Comparison of ENCODE assay signal across 22 mouse cellular contexts in genomic region chr7:67342067-67342625, GRCm38 (mm10). TPM values are rescaled to one million over a fixed set of nuclear protein-coding genes. Genes with fewer than 3 reads are reported as not detected.
A peak's percentile ranks its signal among the peaks of the same experiment; 100 is the strongest.
DNase-seq lines count a peak whose midpoint lies in the region; ATAC-seq and TF ChIP-seq lines count a peak whose summit lies in the region.
"Had no signal": no experiment of that assay in that cellular context is flagged by ENCODE, and none has a peak within 500 bp of the region (broad histone marks: within the 10 kb centered on the region; RNA-seq: fewer than 3 reads in every experiment).

No protein-coding gene starts in this region.

- no peak overlapping the region for H3K27ac ChIP-seq in liver, adult 2 months (replicated peaks; ENCODE audit: insufficient read depth, low read depth, low read length)
- no peak overlapping the region for H3K27ac ChIP-seq in liver, embryonic 11.5 days (ENCODE audit: low read depth, low read length)
- H3K27ac ChIP-seq: embryonic facial prominence, embryonic 15.5 days; heart, embryonic 13.5 days; hindbrain, embryonic 14.5 days; intestine, embryonic 15.5 days; kidney, embryonic 15.5 days; limb, embryonic 12.5 days; midbrain, embryonic 10.5 days had no signal

- no peak for TF ChIP-seq CTCF in liver, adult 2 months (IDR thresholded peaks at IDR 0.05; ENCODE audit: low read depth, low read length)

- H3K79me2 ChIP-seq in liver, adult 2 months (ENCODE audit: control insufficient read depth, insufficient read depth, low read length) = peaks cover 17% of the 10 kb centered on the region; the same call in 1 of the 2 replicates

- H3K4me1 ChIP-seq in liver, adult 2 months (ENCODE audit: control insufficient read depth, insufficient read depth, low read length) = no peaks in the 10 kb centered on the region
- H3K4me1 ChIP-seq in liver, embryonic 11.5 days (replicated peaks; ENCODE audit: control insufficient read depth, insufficient read depth, low read length) = peaks cover 2% of the 10 kb centered on the region; the same call in 1 of the 2 replicates
- H3K4me1 ChIP-seq: embryonic facial prominence, embryonic 15.5 days; intestine, embryonic 15.5 days; kidney, embryonic 15.5 days; limb, embryonic 12.5 days; midbrain, embryonic 10.5 days had no signal

- intact Hi-C loops in heart, postnatal 36 days (cut with DNase I) = no loop called here

- H3K36me3 ChIP-seq in liver, adult 2 months (ENCODE audit: control insufficient read depth, insufficient read depth, low read length) = no peaks in the 10 kb centered on the region
- peaks cover 2% of the 10 kb centered on the region; the same call in 1 of the 2 replicates for H3K36me3 ChIP-seq in liver, embryonic 11.5 days (ENCODE audit: control insufficient read depth, insufficient read depth, low read length)
- H3K36me3 ChIP-seq: intestine, embryonic 15.5 days had no signal

- H3K9me3 ChIP-seq in liver, embryonic 11.5 days (ENCODE audit: control insufficient read depth, low read length) = no peaks in the 10 kb centered on the region
- H3K9me3 ChIP-seq: embryonic facial prominence, embryonic 15.5 days; intestine, embryonic 15.5 days; kidney, embryonic 15.5 days; midbrain, embryonic 10.5 days had no signal

- DNase-seq in liver, adult 2 months (ENCODE audit: extremely low read depth, low read depth, low spot score) = peak; percentile 32
- no peak for DNase-seq in liver, embryonic 11.5 days (ENCODE audit: low spot score)
- DNase-seq in R1 (ENCODE audit: low read depth, low spot score) = peak; percentile 84
- DNase-seq in MN1 (ENCODE audit: low spot score) = no peak
- DNase-seq in heart, postnatal 36 days = no peak
- DNase-seq in thymus, postnatal 14 days = no peak
- DNase-seq: cerebellum, adult 11 months; cerebellum, postnatal 10 days; lung, embryonic 14.5 days; lung, postnatal 4 days; right cerebral cortex, postnatal 4 days; thymus, adult 2 months had no signal

- TF ChIP-seq POLR2A in liver, adult 2 months (IDR thresholded peaks at IDR 0.05; ENCODE audit: extremely low read depth, insufficient read depth, low read length) = no peak

- H3K9ac ChIP-seq in liver, adult 2 months (ENCODE audit: low read depth, low read length) = no peak overlapping the region
- H3K9ac ChIP-seq in liver, embryonic 11.5 days (ENCODE audit: low read depth, low read length) = no peak overlapping the region
- H3K9ac ChIP-seq: embryonic facial prominence, embryonic 15.5 days; heart, embryonic 13.5 days; hindbrain, embryonic 14.5 days; intestine, embryonic 15.5 days; kidney, embryonic 15.5 days; limb, embryonic 12.5 days; lung, embryonic 14.5 days had no signal

- H3K4me2 ChIP-seq in liver, embryonic 11.5 days = no peak overlapping the region
- H3K4me2 ChIP-seq: embryonic facial prominence, embryonic 15.5 days; heart, embryonic 13.5 days; hindbrain, embryonic 14.5 days; intestine, embryonic 15.5 days; kidney, embryonic 15.5 days; limb, embryonic 12.5 days; lung, embryonic 14.5 days had no signal

- WGBS in liver, adult 2 months = 88% methylated on average over 7 of the region's 7 CpGs
- 77% methylated on average over 7 of the region's 7 CpGs for WGBS in liver, embryonic 11.5 days

- H3K27me3 ChIP-seq in liver, adult 2 months (ENCODE audit: control insufficient read depth, insufficient read depth, low read length) = no peaks in the 10 kb centered on the region
- no peaks in the 10 kb centered on the region for H3K27me3 ChIP-seq in liver, embryonic 11.5 days (replicated peaks; ENCODE audit: control insufficient read depth, insufficient read depth, low read length)
- H3K27me3 ChIP-seq: embryonic facial prominence, embryonic 15.5 days; heart, embryonic 13.5 days; intestine, embryonic 15.5 days; kidney, embryonic 15.5 days; limb, embryonic 12.5 days had no signal

- no peak; the same call in 1 of the 2 replicates for ATAC-seq in liver, embryonic 11.5 days (replicated peaks; ENCODE audit: low FRiP score)
- 0 out of 2 replicates have a peak, but pooled peaks have one; percentile 18 for ATAC-seq in common myeloid progenitor, adult 5-6 weeks (replicated peaks; ENCODE audit: low read depth, poor library complexity, severe bottlenecking)
- ATAC-seq: activated CD4-positive, CD25-positive, alpha-beta regulatory T cell, adult 4 months; forebrain, embryonic 16.5 days; intestine, embryonic 15.5 days had no signal

- no peak overlapping the region for H3K4me3 ChIP-seq in liver, adult 2 months (ENCODE audit: insufficient read depth, low read depth, low read length)
- no peak overlapping the region for H3K4me3 ChIP-seq in liver, embryonic 11.5 days (ENCODE audit: low read depth, low read length)
- H3K4me3 ChIP-seq: embryonic facial prominence, embryonic 15.5 days; heart, embryonic 13.5 days; intestine, embryonic 15.5 days; kidney, embryonic 15.5 days; limb, embryonic 12.5 days; midbrain, embryonic 10.5 days had no signal

RNA-seq across cellular contexts. Expression of gene Mef2a, which starts 30.5 kb away (rescaled TPM):
- 22.7 and 24.8 TPM in 2 replicates for total RNA-seq in liver, adult 2 months (2014; rRNA removed)
- 5.5 and 12.0 TPM in 2 replicates for polyA plus RNA-seq in liver, adult 2 months (2012; rRNA removed)
- polyA plus RNA-seq in liver, embryonic 11.5 days (2014; fragmentation: Nextera tagmentation; extraction: Ambion mirVana) = 23.2 and 23.6 TPM in 2 replicates
- total RNA-seq in common myeloid progenitor, adult 5-6 weeks (2017) = 30.3 and 62.7 TPM in 2 replicates
- total RNA-seq in heart, postnatal 36 days (2021) = 100 to 1,000 TPM; 126 to 142 TPM

Comparison
In these comparisons a context has a peak if more than half of its experiments do, and no peak if none do; other contexts are left out.
1. DNase-seq: peak in liver, adult 2 months (single experiment) and R1 (single experiment); none in liver, embryonic 11.5 days (single experiment), MN1 (single experiment), heart, postnatal 36 days (0 of 2) and thymus, postnatal 14 days (single experiment).